Mouse (Mus musculus): ENCODE data around the gene Hoxb6.

GRCm38 (mm10) chr11:96313806-96314428, 21.6 kb downstream of the Hoxb6 start:
- TF ChIP-seq POLR2A (IDR thresholded peaks at IDR 0.05; ENCODE audit: low read depth, low read length) = no peak
- no peak for TF ChIP-seq CTCF (IDR thresholded peaks at IDR 0.05; ENCODE audit: extremely low read depth, insufficient read length, insufficient replicate concordance, low read depth, low read length)

All from small intestine, adult 2 months (tissue).